Mouse (Mus musculus): ENCODE measurements at regions not wholly inside any gene's neighbourhood (a gene's known extent, or its start where the extent isn't known, plus 50 kb on each side); places are given as distances from the start of the nearest gene placed in this dataset.

DNA sequence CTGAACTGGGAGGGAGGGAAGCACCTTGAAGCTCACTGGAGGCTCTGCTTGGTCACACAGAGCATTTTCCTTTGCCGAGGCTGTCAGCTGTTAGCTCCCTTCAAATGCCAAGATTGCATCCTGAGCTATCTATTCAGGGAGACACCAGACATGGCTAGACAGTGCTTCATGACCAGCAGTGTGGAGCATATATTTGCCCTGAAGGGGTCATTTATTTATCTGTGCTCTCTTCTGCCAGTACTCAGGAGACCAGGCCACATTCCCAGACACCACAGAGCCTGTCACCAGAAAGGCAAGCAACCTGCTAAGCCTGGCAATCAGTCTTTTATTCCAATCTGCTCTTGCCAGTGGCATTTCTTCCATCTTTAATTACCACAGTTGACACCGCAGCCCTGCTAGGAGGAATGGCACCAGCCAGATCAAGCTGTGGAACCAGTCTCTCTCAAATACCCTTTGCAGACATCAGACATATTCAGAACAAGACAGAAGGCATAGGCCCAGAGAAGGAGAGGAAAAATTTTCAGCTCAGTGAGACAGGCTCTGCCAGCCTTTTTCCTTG lies 186.6 kb downstream of the AI593442 start:
- ATAC-seq (ENCODE audit: low FRiP score, low TSS enrichment) (peak; percentile 40; the same call in 1 of the 2 replicates), DNase-seq (peak; percentile 46)
- H3K27ac ChIP-seq (replicated peaks; ENCODE audit: low read depth, low read length), result no peak overlapping the region; the same call in 1 of the 2 replicates
- no peaks in the 10 kb centered on the region for H3K36me3 ChIP-seq (ENCODE audit: control insufficient read depth, insufficient read depth, low read length)
- no peak overlapping the region for H3K4me2 ChIP-seq (ENCODE audit: low read length)
- H3K4me3 ChIP-seq (replicated peaks; ENCODE audit: low read depth, low read length), result no peak overlapping the region
- WGBS, result 37% methylated on average over 2 of the region's 2 CpGs
- no peak overlapping the region for H3K9ac ChIP-seq (replicated peaks; ENCODE audit: low read length)
- H3K4me1 ChIP-seq (ENCODE audit: control insufficient read depth, insufficient read depth, low read length), result no peaks in the 10 kb centered on the region
- H3K9me3 ChIP-seq (ENCODE audit: control insufficient read depth, low read length), result no peaks in the 10 kb centered on the region
- H3K27me3 ChIP-seq (ENCODE audit: control insufficient read depth, insufficient read depth, low read length), result no peaks in the 10 kb centered on the region

DNA sequence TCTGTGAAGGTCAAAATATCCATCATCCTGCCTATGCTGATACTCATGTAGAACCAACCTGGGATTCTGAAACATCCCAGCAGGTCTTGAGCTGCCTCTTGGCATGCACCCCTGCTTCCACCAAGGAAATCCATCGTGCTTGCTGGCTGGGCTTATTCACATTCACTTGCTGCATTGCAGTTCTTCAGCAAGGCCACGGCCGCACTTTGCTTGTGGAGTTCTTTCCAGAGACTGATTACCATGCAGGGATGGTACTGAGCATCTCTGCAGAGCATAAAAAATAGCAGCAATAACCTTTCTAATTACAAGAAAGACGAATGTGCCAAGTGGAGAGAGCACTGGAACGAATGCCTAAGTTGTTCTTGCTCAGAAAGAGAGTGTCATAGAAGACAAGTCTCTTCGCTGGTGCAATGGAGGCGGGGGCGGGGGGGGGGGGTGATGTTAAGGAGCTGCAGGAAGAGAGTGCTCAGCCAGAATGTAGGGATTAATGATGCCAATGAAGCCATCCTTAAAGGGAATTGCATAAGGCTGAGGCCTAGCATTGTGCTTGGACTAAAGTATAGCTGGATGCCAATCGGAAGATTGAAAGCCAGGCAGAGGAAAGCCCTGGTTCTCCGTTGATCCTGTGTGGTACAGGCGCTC lies 205.9 kb downstream of the AI593442 start:
- Histone ChIP-seq H3K27me3 (ENCODE audit: control insufficient read depth, insufficient read depth, low read length) (no peaks in the 10 kb centered on the region), H3K36me3 (ENCODE audit: control insufficient read depth, insufficient read depth, low read length) (no peaks in the 10 kb centered on the region), H3K27ac (replicated peaks; ENCODE audit: low read depth, low read length) (no peak overlapping the region), H3K4me2 (ENCODE audit: low read length) (no peak overlapping the region), H3K4me3 (replicated peaks; ENCODE audit: low read depth, low read length) (no peak overlapping the region), H3K4me1 (ENCODE audit: control insufficient read depth, insufficient read depth, low read length) (0 out of 2 replicates have a peak, but pooled peaks cover 3% of the 10 kb centered on the region), H3K9me3 (ENCODE audit: control insufficient read depth, low read length) (no peaks in the 10 kb centered on the region), H3K9ac (replicated peaks; ENCODE audit: low read length) (no peak overlapping the region)
- ATAC-seq (ENCODE audit: low FRiP score, low TSS enrichment) (no peak), DNase-seq (peak; percentile 14)
- WGBS, result 84% methylated on average over 11 of the region's 11 CpGs

DNA sequence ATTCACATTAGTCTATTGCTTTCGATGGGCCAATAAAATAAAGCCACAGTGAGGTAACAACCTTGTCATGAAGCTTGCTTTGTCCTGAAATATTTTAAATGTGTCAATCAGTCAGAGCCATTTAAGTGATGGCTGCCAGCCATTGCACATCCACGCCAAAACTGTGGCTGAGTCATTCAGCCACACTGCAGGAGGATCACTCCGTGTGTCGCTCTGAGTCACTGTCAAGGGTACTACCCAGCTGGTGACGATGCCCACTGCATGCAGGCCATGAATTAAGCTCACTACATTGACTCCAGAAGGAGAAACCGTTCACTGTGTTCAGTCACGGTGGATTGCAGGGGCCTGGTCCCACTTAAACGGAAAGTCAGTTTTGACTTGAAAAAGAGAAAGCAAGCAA lies 206.7 kb downstream of the AI593442 start:
- Histone ChIP-seq H3K4me3 (replicated peaks; ENCODE audit: low read depth, low read length) (no peak overlapping the region), H3K4me1 (ENCODE audit: control insufficient read depth, insufficient read depth, low read length) (0 out of 2 replicates have a peak, but pooled peaks cover 3% of the 10 kb centered on the region), H3K4me2 (ENCODE audit: low read length) (no peak overlapping the region), H3K27me3 (ENCODE audit: control insufficient read depth, insufficient read depth, low read length) (no peaks in the 10 kb centered on the region), H3K9ac (replicated peaks; ENCODE audit: low read length) (no peak overlapping the region), H3K9me3 (ENCODE audit: control insufficient read depth, low read length) (no peaks in the 10 kb centered on the region), H3K27ac (replicated peaks; ENCODE audit: low read depth, low read length) (no peak overlapping the region), H3K36me3 (ENCODE audit: control insufficient read depth, insufficient read depth, low read length) (no peaks in the 10 kb centered on the region)
- no peak for DNase-seq
- no peak for ATAC-seq (ENCODE audit: low FRiP score, low TSS enrichment)
- WGBS, result 77% methylated on average over 8 of the region's 8 CpGs

DNA sequence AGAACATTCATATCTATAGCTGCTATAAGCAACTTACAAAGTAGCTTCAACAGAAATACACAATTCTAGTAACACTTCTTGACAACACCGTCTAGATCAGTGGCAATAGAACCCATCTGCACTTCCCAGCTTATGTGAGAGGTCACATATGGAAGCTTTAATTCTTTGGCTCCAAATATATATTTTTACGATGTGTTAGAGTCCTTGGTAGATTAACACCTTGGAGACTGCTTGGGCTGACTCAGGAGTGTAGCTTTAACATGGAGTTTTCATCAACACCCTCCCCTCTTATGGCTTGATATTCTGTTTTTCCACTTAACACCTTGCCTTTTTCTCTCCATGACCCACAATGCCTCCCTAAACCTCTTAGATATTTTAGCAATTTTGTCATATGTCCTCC lies 221.1 kb downstream of the AI593442 start:
- Histone ChIP-seq H3K4me1 (ENCODE audit: control insufficient read depth, insufficient read depth, low read length) (no peaks in the 10 kb centered on the region), H3K4me2 (ENCODE audit: low read length) (no peak overlapping the region), H3K27me3 (ENCODE audit: control insufficient read depth, insufficient read depth, low read length) (no peaks in the 10 kb centered on the region), H3K27ac (replicated peaks; ENCODE audit: low read depth, low read length) (no peak overlapping the region), H3K4me3 (replicated peaks; ENCODE audit: low read depth, low read length) (no peak overlapping the region), H3K36me3 (ENCODE audit: control insufficient read depth, insufficient read depth, low read length) (no peaks in the 10 kb centered on the region), H3K9me3 (ENCODE audit: control insufficient read depth, low read length) (no peaks in the 10 kb centered on the region), H3K9ac (replicated peaks; ENCODE audit: low read length) (no peak overlapping the region)
- ATAC-seq (ENCODE audit: low FRiP score, low TSS enrichment) (no peak), DNase-seq (no peak)
- 85% methylated on average over 2 of the region's 2 CpGs for WGBS

DNA sequence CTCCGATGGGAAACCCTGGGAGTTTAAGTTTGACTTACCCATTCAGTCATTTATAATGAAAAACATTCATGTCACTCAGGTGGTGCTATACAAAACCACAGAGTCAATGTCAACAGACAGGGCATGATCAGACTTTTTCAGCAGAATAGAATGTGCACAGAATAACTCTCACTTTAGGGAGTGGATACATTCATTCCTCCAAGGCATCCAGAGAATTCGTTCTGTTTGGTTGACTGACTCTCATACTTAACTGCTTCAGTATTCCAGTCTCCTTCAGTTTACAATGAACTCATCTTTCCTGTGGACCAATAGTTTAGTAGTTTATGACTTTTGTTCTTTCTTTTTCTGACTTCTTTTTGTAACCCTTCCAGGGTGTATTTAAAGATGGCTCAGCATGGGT lies 225.1 kb downstream of the AI593442 start:
- WGBS, result 86% methylated on average over 2 of the region's 2 CpGs
- H3K4me2 ChIP-seq (ENCODE audit: low read length), result no peak overlapping the region
- DNase-seq (no peak), ATAC-seq (ENCODE audit: low FRiP score, low TSS enrichment) (no peak)
- no peak overlapping the region for H3K4me3 ChIP-seq (replicated peaks; ENCODE audit: low read depth, low read length)
- H3K9ac ChIP-seq (replicated peaks; ENCODE audit: low read length), result no peak overlapping the region
- no peak overlapping the region for H3K27ac ChIP-seq (replicated peaks; ENCODE audit: low read depth, low read length)
- H3K36me3 ChIP-seq (ENCODE audit: control insufficient read depth, insufficient read depth, low read length), result no peaks in the 10 kb centered on the region
- no peaks in the 10 kb centered on the region for H3K27me3 ChIP-seq (ENCODE audit: control insufficient read depth, insufficient read depth, low read length)
- no peaks in the 10 kb centered on the region for H3K4me1 ChIP-seq (ENCODE audit: control insufficient read depth, insufficient read depth, low read length)
- H3K9me3 ChIP-seq (ENCODE audit: control insufficient read depth, low read length), result no peaks in the 10 kb centered on the region

DNA sequence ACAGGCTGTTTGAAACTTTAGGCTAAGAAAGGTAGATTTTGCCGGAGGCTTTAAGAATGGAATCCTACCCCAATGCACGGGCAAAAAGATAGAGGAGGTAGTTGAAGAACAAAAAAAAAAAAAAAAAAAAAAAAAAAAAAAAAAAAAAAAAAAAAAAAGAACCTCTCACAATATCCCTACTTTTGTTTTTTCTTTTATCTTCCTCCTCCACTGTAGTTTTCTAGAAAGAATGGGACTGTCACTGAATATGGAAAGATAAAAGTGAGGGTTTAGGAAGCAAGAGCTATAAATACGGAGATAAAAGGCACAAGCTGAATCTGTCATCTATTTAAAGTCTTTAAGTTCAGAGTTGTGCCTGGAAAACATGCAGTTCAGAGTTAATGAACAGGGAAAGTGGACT lies 227.8 kb downstream of the AI593442 start:
- 84% methylated on average over 3 of the region's 3 CpGs for WGBS
- Histone ChIP-seq H3K4me2 (ENCODE audit: low read length) (no peak overlapping the region), H3K27ac (replicated peaks; ENCODE audit: low read depth, low read length) (no peak overlapping the region), H3K36me3 (ENCODE audit: control insufficient read depth, insufficient read depth, low read length) (no peaks in the 10 kb centered on the region), H3K9me3 (ENCODE audit: control insufficient read depth, low read length) (no peaks in the 10 kb centered on the region), H3K4me1 (ENCODE audit: control insufficient read depth, insufficient read depth, low read length) (no peaks in the 10 kb centered on the region), H3K4me3 (replicated peaks; ENCODE audit: low read depth, low read length) (no peak overlapping the region), H3K27me3 (ENCODE audit: control insufficient read depth, insufficient read depth, low read length) (no peaks in the 10 kb centered on the region), H3K9ac (replicated peaks; ENCODE audit: low read length) (no peak overlapping the region)
- ATAC-seq (ENCODE audit: low FRiP score, low TSS enrichment) (no peak), DNase-seq (no peak)

DNA sequence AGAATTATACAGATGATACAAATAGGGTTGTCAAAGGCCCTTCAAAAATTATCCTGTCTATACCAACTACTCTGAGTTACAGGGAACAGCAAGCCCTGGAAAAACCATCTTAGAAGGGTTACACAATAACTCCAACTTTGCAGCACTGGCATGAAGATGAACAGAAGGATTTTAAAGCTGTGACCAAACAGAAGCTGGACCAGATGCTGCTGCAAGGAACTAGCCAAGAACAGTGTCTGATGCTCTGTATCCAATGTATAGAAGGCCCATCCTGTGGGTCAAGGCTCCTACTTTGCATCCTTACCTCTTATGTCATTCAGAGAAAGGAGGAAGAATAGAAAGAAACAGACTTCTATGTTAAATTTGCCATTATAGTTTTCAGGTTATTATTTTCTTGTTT lies 231.3 kb downstream of the AI593442 start:
- H3K27me3 ChIP-seq (ENCODE audit: control insufficient read depth, insufficient read depth, low read length), result no peaks in the 10 kb centered on the region
- DNase-seq (no peak), ATAC-seq (ENCODE audit: low FRiP score, low TSS enrichment) (no peak)
- H3K27ac ChIP-seq (replicated peaks; ENCODE audit: low read depth, low read length), result no peak overlapping the region
- no peaks in the 10 kb centered on the region for H3K9me3 ChIP-seq (ENCODE audit: control insufficient read depth, low read length)
- H3K4me1 ChIP-seq (ENCODE audit: control insufficient read depth, insufficient read depth, low read length), result no peaks in the 10 kb centered on the region
- H3K9ac ChIP-seq (replicated peaks; ENCODE audit: low read length), result no peak overlapping the region
- H3K36me3 ChIP-seq (ENCODE audit: control insufficient read depth, insufficient read depth, low read length), result no peaks in the 10 kb centered on the region
- H3K4me2 ChIP-seq (ENCODE audit: low read length), result no peak overlapping the region
- no peak overlapping the region for H3K4me3 ChIP-seq (replicated peaks; ENCODE audit: low read depth, low read length)

DNA sequence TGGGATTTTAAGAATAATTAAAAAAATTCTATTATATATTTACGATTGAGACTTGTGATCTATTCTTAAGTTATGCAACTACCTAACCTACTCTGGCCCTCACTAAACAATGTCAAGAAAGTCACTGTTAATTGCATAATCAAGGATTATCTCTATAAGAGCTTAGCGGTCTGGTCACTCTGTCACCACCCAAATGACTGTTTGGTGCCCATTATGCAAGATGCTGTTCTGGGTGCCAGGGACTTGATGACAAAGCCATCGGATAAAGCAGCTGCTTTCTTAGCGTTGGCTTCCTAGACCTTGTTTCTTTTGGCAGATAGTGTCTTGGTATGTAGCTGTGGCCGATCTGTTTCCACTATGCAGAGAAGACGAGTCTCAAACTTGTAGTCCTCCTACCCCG lies 236.4 kb downstream of the AI593442 start:
- WGBS, result 89% methylated on average over 7 of the region's 7 CpGs

DNA sequence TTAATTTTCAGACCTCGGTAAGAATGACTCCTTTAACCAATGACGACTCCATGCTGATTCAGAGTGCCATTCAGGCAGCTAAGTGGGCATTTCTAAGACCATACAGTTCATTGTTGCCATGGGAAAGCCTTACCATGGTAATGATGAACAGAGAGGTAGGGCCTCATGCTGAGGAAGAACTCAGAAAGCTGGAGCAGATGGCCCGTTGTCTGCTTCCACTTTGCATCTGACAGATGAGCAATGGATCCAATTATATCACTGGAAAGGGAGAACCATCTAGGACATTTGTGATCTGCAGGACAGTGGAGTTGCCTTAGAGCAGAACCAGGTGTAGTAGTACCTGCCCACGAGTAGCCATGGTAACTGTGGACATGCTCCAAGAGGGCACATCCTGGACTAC lies 245.4 kb downstream of the AI593442 start:
- Histone ChIP-seq H3K4me3 (replicated peaks; ENCODE audit: low read depth, low read length) (no peak overlapping the region), H3K27me3 (ENCODE audit: control insufficient read depth, insufficient read depth, low read length) (no peaks in the 10 kb centered on the region), H3K4me1 (ENCODE audit: control insufficient read depth, insufficient read depth, low read length) (no peaks in the 10 kb centered on the region), H3K27ac (replicated peaks; ENCODE audit: low read depth, low read length) (no peak overlapping the region), H3K4me2 (ENCODE audit: low read length) (no peak overlapping the region), H3K9me3 (ENCODE audit: control insufficient read depth, low read length) (no peaks in the 10 kb centered on the region), H3K36me3 (ENCODE audit: control insufficient read depth, insufficient read depth, low read length) (no peaks in the 10 kb centered on the region), H3K9ac (replicated peaks; ENCODE audit: low read length) (no peak overlapping the region)
- WGBS, result 56% methylated on average over 4 of the region's 4 CpGs
- DNase-seq (no peak), ATAC-seq (ENCODE audit: low FRiP score, low TSS enrichment) (no peak)

More for the DNA sequence above, 236.4 kb downstream of the AI593442 start:
- no peak for DNase-seq
- Histone ChIP-seq H3K4me2 (ENCODE audit: low read length) (no peak overlapping the region), H3K9ac (replicated peaks; ENCODE audit: low read length) (no peak overlapping the region), H3K36me3 (ENCODE audit: control insufficient read depth, insufficient read depth, low read length) (no peaks in the 10 kb centered on the region), H3K4me3 (replicated peaks; ENCODE audit: low read depth, low read length) (no peak overlapping the region), H3K27me3 (ENCODE audit: control insufficient read depth, insufficient read depth, low read length) (no peaks in the 10 kb centered on the region), H3K4me1 (ENCODE audit: control insufficient read depth, insufficient read depth, low read length) (no peaks in the 10 kb centered on the region), H3K9me3 (ENCODE audit: control insufficient read depth, low read length) (no peaks in the 10 kb centered on the region), H3K27ac (replicated peaks; ENCODE audit: low read depth, low read length) (no peak overlapping the region)
- no peak for ATAC-seq (ENCODE audit: low FRiP score, low TSS enrichment)

Measured in midbrain, embryonic 14.5 days (tissue).